Mouse (Mus musculus) embryonic facial prominence, embryonic 11.5 days (tissue): ENCODE measurements around the gene Gm20662. TPM values are rescaled to one million over a fixed set of nuclear protein-coding genes. Genes with fewer than 3 reads are reported as not detected.

Source experiments
- ATAC-seq: fragments of 200-750 bp; cut with Nextera tagmentation; replicated peaks from 2 replicates; pipeline ENCODE4 v1.8.0; 2017; ENCODE audit warnings: low read depth; ENCODE audit not compliant: insufficient number of reproducible peaks, low FRiP score, low TSS enrichment
- DNase-seq: peaks from one replicate; pipeline ENCODE4 v3.0.0-alpha.2; 2015; ENCODE audit warnings: low spot score
- H3K27ac ChIP-seq: fragments of 300-500 bp; sonication (generic); replicated peaks from 2 replicates; pipeline ENCODE4 v1.5.1; 2014; ENCODE audit warnings: mild to moderate bottlenecking, low read depth, low read length, control low read depth
- H3K27me3 ChIP-seq: fragments of 300-500 bp; sonication (generic); 2 replicates; pipeline ENCODE4 v1.6.1; 2014; ENCODE audit warnings: mild to moderate bottlenecking, low read length, moderate library complexity, mixed read lengths; ENCODE audit not compliant: control insufficient read depth, insufficient read depth
- H3K36me3 ChIP-seq: fragments of 300-500 bp; sonication (generic); replicated peaks from 2 replicates; pipeline ENCODE4 v1.6.1; 2014; ENCODE audit warnings: low read depth, mild to moderate bottlenecking, low read length, moderate library complexity, mixed read lengths; ENCODE audit not compliant: control insufficient read depth, insufficient read depth
- H3K4me1 ChIP-seq: fragments of 300-500 bp; sonication (generic); 2 replicates; pipeline ENCODE4 v1.6.1; 2014; ENCODE audit warnings: low read length, mixed read lengths; ENCODE audit not compliant: control insufficient read depth, insufficient read depth
- H3K4me2 ChIP-seq: fragments of 300-500 bp; sonication (generic); 2 replicates; pipeline ENCODE4 v1.6.1; 2014; ENCODE audit warnings: low read depth, mild to moderate bottlenecking, control low read depth, low read length, moderate library complexity
- H3K4me3 ChIP-seq: fragments of 300-500 bp; sonication (generic); 2 replicates; pipeline ENCODE4 v1.5.1; 2014; ENCODE audit warnings: low read depth, low read length, control low read depth
- H3K9ac ChIP-seq: fragments of 300-500 bp; sonication (generic); replicated peaks from 2 replicates; pipeline ENCODE4 v1.6.1; 2014; ENCODE audit warnings: mild to moderate bottlenecking, control low read depth, low read length
- H3K9me3 ChIP-seq: fragments of 300-500 bp; sonication (generic); replicated peaks from 2 replicates; pipeline ENCODE4 v1.6.1; 2016; ENCODE audit warnings: mild to moderate bottlenecking, low read length, inconsistent platforms, mixed read lengths; ENCODE audit not compliant: control insufficient read depth
- WGBS: fragments of 180-500 bp; shearing (Covaris S2); extraction: QIAGEN DNeasy Blood & Tissue Kit; methylation state at CpG from one replicate; pipeline ENCODE4 v1.1.7; 2014; 5-methylcytosine and 5-hydroxymethylcytosine counted together
- polyA plus RNA-seq: library from polyadenylated mRNA; unstranded; fragments of >200 nt; fragmentation: Nextera tagmentation; extraction: Ambion mirVana; gene quantifications from 2 replicates; pipeline ENCODE4 v1.2.1, GENCODE M21; 2014

The Gm20662 gene
- polyA plus RNA-seq, 1 experiment from 2014 or later, result 0.59 TPM

GRCm38 (mm10) chr9:107959896-107960295 is 36.3 kb upstream of the Gm20662 start:
- Histone ChIP-seq H3K9me3 (no peaks in the 10 kb centered on the region), H3K4me2 (no peak overlapping the region), H3K4me1 (no peaks in the 10 kb centered on the region), H3K27me3 (no peaks in the 10 kb centered on the region), H3K9ac (no peak overlapping the region), H3K36me3 (peaks cover 2% of the 10 kb centered on the region), H3K27ac (no peak overlapping the region), H3K4me3 (no peak overlapping the region)
- ATAC-seq (no peak), DNase-seq (no peak)
- WGBS, result 76% methylated on average over 6 of the region's 6 CpGs

DNA sequence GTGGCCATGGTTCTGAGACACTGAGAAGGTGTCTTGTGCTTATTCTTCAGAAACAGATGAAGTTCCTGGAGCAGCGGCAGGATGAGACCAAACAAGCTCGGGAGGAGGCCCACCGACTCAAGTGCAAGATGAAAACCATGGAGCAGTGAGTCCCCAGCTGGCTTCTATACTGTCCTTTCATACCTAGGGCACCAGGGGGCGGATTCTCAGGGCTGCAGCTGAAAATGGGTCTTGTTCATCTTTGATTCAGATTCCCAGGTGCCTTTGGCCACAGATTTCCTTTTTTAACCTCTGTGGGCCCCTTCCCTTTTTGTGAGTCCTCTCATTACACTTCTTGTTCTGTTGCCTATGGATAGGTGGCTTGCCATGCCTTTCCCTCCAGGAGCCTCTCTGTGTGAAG is 35.2 kb upstream of the Gm20662 start:
- DNase-seq, result peak; percentile 39
- peaks cover 2% of the 10 kb centered on the region for H3K36me3 ChIP-seq
- H3K9me3 ChIP-seq, result no peaks in the 10 kb centered on the region
- no peak overlapping the region for H3K4me3 ChIP-seq
- H3K9ac ChIP-seq, result no peak overlapping the region
- H3K27ac ChIP-seq, result no peak overlapping the region
- no peak for ATAC-seq
- no peak overlapping the region for H3K4me2 ChIP-seq
- H3K27me3 ChIP-seq, result no peaks in the 10 kb centered on the region
- 83% methylated on average over 4 of the region's 4 CpGs for WGBS
- H3K4me1 ChIP-seq, result no peaks in the 10 kb centered on the region

DNA sequence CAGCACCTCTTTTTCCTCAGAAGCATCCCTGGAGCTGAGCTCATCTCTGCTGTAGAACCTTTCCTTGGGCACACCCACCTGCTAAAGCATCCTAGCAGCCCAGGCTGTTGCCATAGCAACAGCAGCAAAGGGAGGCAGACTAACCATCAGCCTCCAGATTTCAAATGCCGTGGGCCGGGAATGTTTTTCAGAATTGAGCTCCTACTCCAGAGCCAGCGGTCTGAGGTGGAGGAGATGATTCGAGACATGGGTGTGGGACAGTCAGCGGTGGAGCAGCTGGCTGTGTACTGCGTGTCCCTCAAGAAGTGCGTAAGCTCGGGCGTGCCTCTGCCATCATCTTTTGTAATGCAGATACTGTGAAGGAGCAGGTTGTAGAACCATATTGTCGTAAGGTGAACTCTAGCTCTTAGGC is 34.8 kb upstream of the Gm20662 start:
- Histone ChIP-seq H3K4me2 (no peak overlapping the region), H3K27ac (no peak overlapping the region), H3K4me3 (no peak overlapping the region), H3K27me3 (no peaks in the 10 kb centered on the region), H3K9ac (peak overlapping the region; percentile 22; the same call in 1 of the 2 replicates), H3K4me1 (no peaks in the 10 kb centered on the region), H3K36me3 (peaks cover 2% of the 10 kb centered on the region), H3K9me3 (no peaks in the 10 kb centered on the region)
- WGBS, result 89% methylated on average over 10 of the region's 10 CpGs
- DNase-seq, result no peak
- ATAC-seq, result no peak

DNA sequence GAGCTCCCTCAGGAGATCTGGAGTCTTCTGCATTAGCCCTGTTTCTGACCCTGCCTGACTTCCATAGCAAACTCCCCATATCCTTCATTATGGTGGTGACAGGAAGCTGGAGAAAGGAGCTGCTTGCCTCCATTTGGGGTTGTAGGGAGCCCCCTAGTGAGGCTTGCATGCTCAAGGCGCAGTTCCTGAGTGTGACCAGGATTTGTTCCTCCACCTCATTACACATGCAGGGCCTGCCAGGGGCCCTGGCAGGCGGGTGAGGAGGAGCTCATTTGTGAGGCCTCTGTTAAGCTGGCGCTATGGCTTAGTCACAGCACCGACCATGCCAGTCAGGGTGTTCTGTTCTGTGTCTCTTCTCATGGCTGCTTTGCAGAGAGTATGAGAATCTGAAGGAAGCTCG is 34.3 kb upstream of the Gm20662 start:
- peak; percentile 29 for DNase-seq
- 63% methylated on average over 5 of the region's 5 CpGs for WGBS
- H3K4me2 ChIP-seq, result no peak overlapping the region
- peak overlapping the region; percentile 22; the same call in 1 of the 2 replicates for H3K9ac ChIP-seq
- no peak overlapping the region for H3K27ac ChIP-seq
- no peaks in the 10 kb centered on the region for H3K4me1 ChIP-seq
- H3K27me3 ChIP-seq, result no peaks in the 10 kb centered on the region
- no peaks in the 10 kb centered on the region for H3K9me3 ChIP-seq
- ATAC-seq, result no peak
- H3K4me3 ChIP-seq, result no peak overlapping the region
- peaks cover 2% of the 10 kb centered on the region for H3K36me3 ChIP-seq

DNA sequence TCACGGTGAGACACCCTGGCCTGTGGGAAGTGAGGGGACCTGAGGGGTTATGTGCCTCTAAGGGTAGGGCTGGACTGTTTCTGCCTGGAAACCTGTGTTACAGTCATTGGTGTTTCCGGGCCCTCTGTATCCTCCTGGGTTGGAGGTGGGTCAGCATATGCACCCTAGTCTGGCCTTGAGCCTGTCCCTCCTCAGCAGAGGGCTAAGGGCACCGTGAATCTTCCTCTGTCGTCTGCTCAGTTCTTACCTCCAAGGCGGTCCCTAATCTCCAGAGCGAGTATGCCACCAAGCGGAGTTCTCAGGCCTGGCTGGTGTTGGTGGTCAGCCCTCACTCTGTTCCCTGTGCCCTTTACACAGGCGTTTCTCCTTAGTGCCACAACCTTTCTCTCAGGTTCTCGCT is 33.2 kb upstream of the Gm20662 start:
- Histone ChIP-seq H3K36me3 (peaks cover 2% of the 10 kb centered on the region), H3K9ac (no peak overlapping the region), H3K9me3 (no peaks in the 10 kb centered on the region), H3K4me2 (no peak overlapping the region), H3K27me3 (no peaks in the 10 kb centered on the region), H3K4me1 (no peaks in the 10 kb centered on the region), H3K27ac (no peak overlapping the region), H3K4me3 (no peak overlapping the region)
- ATAC-seq, result no peak
- 91% methylated on average over 9 of the region's 9 CpGs for WGBS
- no peak for DNase-seq

DNA sequence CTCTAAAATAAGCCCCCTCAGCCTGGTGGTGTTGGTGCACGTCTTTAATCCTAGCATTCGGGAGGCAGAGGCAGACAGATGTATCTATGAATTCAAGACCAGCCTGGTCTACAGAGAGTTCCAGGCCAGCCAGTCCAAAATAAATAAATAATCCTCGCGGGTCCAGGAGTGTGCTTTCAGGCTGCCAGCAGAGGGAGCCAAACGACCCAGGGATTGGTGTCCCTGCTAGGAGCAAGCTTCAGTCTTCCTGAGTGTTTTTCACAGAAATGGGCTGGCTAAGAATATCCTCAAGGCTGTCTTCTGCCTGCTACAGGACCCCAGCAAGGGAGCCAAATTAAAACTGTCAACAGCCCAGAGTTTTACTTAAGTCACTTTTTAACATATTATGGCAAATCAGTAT is 32.4 kb upstream of the Gm20662 start:
- DNase-seq (peak; percentile 92), ATAC-seq (peak; percentile 24)
- Histone ChIP-seq H3K9me3 (no peaks in the 10 kb centered on the region), H3K36me3 (peaks cover 2% of the 10 kb centered on the region), H3K4me3 (no peak overlapping the region), H3K9ac (no peak overlapping the region), H3K4me1 (no peaks in the 10 kb centered on the region), H3K27me3 (no peaks in the 10 kb centered on the region), H3K4me2 (no peak overlapping the region), H3K27ac (no peak overlapping the region)
- 12% methylated on average over 5 of the region's 5 CpGs for WGBS

GRCm38 (mm10) chr9:107964681-107965080 is 31.5 kb upstream of the Gm20662 start:
- Histone ChIP-seq H3K4me2 (no peak overlapping the region), H3K36me3 (peaks cover 2% of the 10 kb centered on the region), H3K9ac (no peak overlapping the region), H3K27me3 (no peaks in the 10 kb centered on the region), H3K27ac (no peak overlapping the region), H3K4me3 (no peak overlapping the region), H3K4me1 (no peaks in the 10 kb centered on the region), H3K9me3 (no peaks in the 10 kb centered on the region)
- WGBS, result 91% methylated on average over 9 of the region's 9 CpGs
- no peak for DNase-seq
- ATAC-seq, result no peak

- no peaks in the 10 kb centered on the region for H3K4me1 ChIP-seq
- H3K27ac ChIP-seq, result no peak overlapping the region
- H3K4me3 ChIP-seq, result no peak overlapping the region
- DNase-seq (no peak), ATAC-seq (no peak)
- no peak overlapping the region for H3K4me2 ChIP-seq
- no peaks in the 10 kb centered on the region for H3K9me3 ChIP-seq
- no peak overlapping the region for H3K9ac ChIP-seq
- H3K27me3 ChIP-seq, result no peaks in the 10 kb centered on the region
- H3K36me3 ChIP-seq, result no peaks in the 10 kb centered on the region; the same call in none of the 2 replicates
- 85% methylated on average over 10 of the region's 10 CpGs for WGBS
Observed at GRCm38 (mm10) chr9:107966676-107967075, 29.5 kb upstream of the Gm20662 start.
